Mouse (Mus musculus): ENCODE measurements around the gene Edaradd. TPM values are rescaled to one million over a fixed set of nuclear protein-coding genes. Genes with fewer than 3 reads are reported as not detected.
"Not testable (repeated sequence)": the region's sequence is repeated elsewhere in the genome, so short reads cannot be mapped to it uniquely, and the experiment has no call there.

Edaradd gene
- total and polyA plus RNA-seq, 2 experiments from 2014 or later: 0.11 TPM; not detected in 1

- WGBS: 70% methylated on average over 1 of the region's 1 CpGs
- Histone ChIP-seq H3K27me3 (ENCODE audit: control insufficient read depth, insufficient read depth, low read length) (no peaks in the 10 kb centered on the region), H3K4me1 (ENCODE audit: control insufficient read depth, insufficient read depth) (no peaks in the 10 kb centered on the region), H3K4me2 (ENCODE audit: low read depth, low read length) (no peak overlapping the region), H3K9me3 (replicated peaks; ENCODE audit: control insufficient read depth, low read length) (no peaks in the 10 kb centered on the region), H3K9ac (replicated peaks; ENCODE audit: low read depth, low read length) (no peak overlapping the region), H3K27ac (ENCODE audit: low read depth) (no peak overlapping the region), H3K4me3 (ENCODE audit: low read depth, low read length) (no peak overlapping the region), H3K36me3 (replicated peaks; ENCODE audit: control insufficient read depth, insufficient read depth, low read length) (no peaks in the 10 kb centered on the region)
- DNase-seq (ENCODE audit: low spot score) (no peak), ATAC-seq (ENCODE audit: insufficient read depth, low read depth) (no peak)
- TF ChIP-seq CTCF (IDR thresholded peaks at IDR 0.05; ENCODE audit: low read depth): no peak
- no peak for TF ChIP-seq EP300 (IDR thresholded peaks at IDR 0.05; ENCODE audit: low read depth)
These were observed 51.8 kb downstream of the Edaradd start for GRCm38 (mm10) chr13:12468488-12468887.

GRCm38 (mm10) chr13:12464844-12465243 is 55.4 kb downstream of the Edaradd start, which contains the start of gene Lgals8:
Gene Lgals8 (minus strand): TSS chr13:12464944.
- Histone ChIP-seq H3K9ac (replicated peaks; ENCODE audit: low read depth, low read length) (no peak within 1 kb of the TSS), H3K9me3 (replicated peaks; ENCODE audit: control insufficient read depth, low read length) (no peaks in the 10 kb centered on the region), H3K4me2 (ENCODE audit: low read depth, low read length) (no peak within 1 kb of the TSS), H3K36me3 (replicated peaks; ENCODE audit: control insufficient read depth, insufficient read depth, low read length) (no peaks in the 10 kb centered on the region), H3K4me3 (ENCODE audit: low read depth, low read length) (no peak within 1 kb of the TSS), H3K4me1 (ENCODE audit: control insufficient read depth, insufficient read depth) (peaks cover 8% of the 10 kb centered on the region; the same call in 1 of the 2 replicates), H3K27me3 (ENCODE audit: control insufficient read depth, insufficient read depth, low read length) (no peaks in the 10 kb centered on the region), H3K27ac (ENCODE audit: low read depth) (no peak within 1 kb of the TSS)
- DNase-seq (ENCODE audit: low spot score) (no peak), ATAC-seq (ENCODE audit: insufficient read depth, low read depth) (no peak)
- WGBS: 89% methylated on average over 1 of the region's 1 CpGs
- TF ChIP-seq CTCF (IDR thresholded peaks at IDR 0.05; ENCODE audit: low read depth): no peak
- no peak for TF ChIP-seq EP300 (IDR thresholded peaks at IDR 0.05; ENCODE audit: low read depth)

- ATAC-seq (ENCODE audit: insufficient read depth, low read depth): not testable (repeated sequence)
These were observed 56.1 kb downstream of the Edaradd start for GRCm38 (mm10) chr13:12464159-12464558.

GRCm38 (mm10) chr13:12462623-12463022 is 57.6 kb downstream of the Edaradd start:
- 62% methylated on average over 4 of the region's 4 CpGs for WGBS
- TF ChIP-seq CTCF (IDR thresholded peaks at IDR 0.05; ENCODE audit: low read depth) (no peak), EP300 (IDR thresholded peaks at IDR 0.05; ENCODE audit: low read depth) (no peak)
- DNase-seq (ENCODE audit: low spot score) (no peak), ATAC-seq (ENCODE audit: insufficient read depth, low read depth) (no peak)
- Histone ChIP-seq H3K9ac (replicated peaks; ENCODE audit: low read depth, low read length) (no peak overlapping the region), H3K4me2 (ENCODE audit: low read depth, low read length) (no peak overlapping the region), H3K27ac (ENCODE audit: low read depth) (no peak overlapping the region), H3K9me3 (replicated peaks; ENCODE audit: control insufficient read depth, low read length) (no peaks in the 10 kb centered on the region), H3K4me1 (ENCODE audit: control insufficient read depth, insufficient read depth) (peaks cover 9% of the 10 kb centered on the region; the same call in 1 of the 2 replicates), H3K27me3 (ENCODE audit: control insufficient read depth, insufficient read depth, low read length) (no peaks in the 10 kb centered on the region), H3K36me3 (replicated peaks; ENCODE audit: control insufficient read depth, insufficient read depth, low read length) (no peaks in the 10 kb centered on the region; the same call in 1 of the 2 replicates), H3K4me3 (ENCODE audit: low read depth, low read length) (no peak overlapping the region)

More at GRCm38 (mm10) chr13:12464159-12464558, 56.1 kb downstream of the Edaradd start:
- H3K27ac ChIP-seq (ENCODE audit: low read depth); H3K27me3 ChIP-seq (ENCODE audit: control insufficient read depth, insufficient read depth, low read length); DNase-seq (ENCODE audit: low spot score); H3K9me3 ChIP-seq (replicated peaks; ENCODE audit: control insufficient read depth, low read length); H3K4me3 ChIP-seq (ENCODE audit: low read depth, low read length); H3K4me2 ChIP-seq (ENCODE audit: low read depth, low read length); H3K9ac ChIP-seq (replicated peaks; ENCODE audit: low read depth, low read length); H3K4me1 ChIP-seq (ENCODE audit: control insufficient read depth, insufficient read depth); H3K36me3 ChIP-seq (replicated peaks; ENCODE audit: control insufficient read depth, insufficient read depth, low read length): not testable (repeated sequence)
- WGBS: 87% methylated on average over 6 of the region's 6 CpGs

GRCm38 (mm10) chr13:12461730-12462119 is 58.5 kb downstream of the Edaradd start:
- 2% methylated on average over 7 of the region's 7 CpGs for WGBS
- H3K9me3 ChIP-seq (replicated peaks; ENCODE audit: control insufficient read depth, low read length): no peaks in the 10 kb centered on the region
- H3K36me3 ChIP-seq (replicated peaks; ENCODE audit: control insufficient read depth, insufficient read depth, low read length): peaks cover 5% of the 10 kb centered on the region
- H3K27ac ChIP-seq (ENCODE audit: low read depth): peak overlapping the region; percentile 80
- no peaks in the 10 kb centered on the region for H3K27me3 ChIP-seq (ENCODE audit: control insufficient read depth, insufficient read depth, low read length)
- TF ChIP-seq CTCF (IDR thresholded peaks at IDR 0.05; ENCODE audit: low read depth) (no peak), EP300 (IDR thresholded peaks at IDR 0.05; ENCODE audit: low read depth) (no peak; the same call in 1 of the 2 replicates)
- H3K4me3 ChIP-seq (ENCODE audit: low read depth, low read length): peak overlapping the region; percentile 62
- peak overlapping the region; percentile 84 for H3K4me2 ChIP-seq (ENCODE audit: low read depth, low read length)
- H3K9ac ChIP-seq (replicated peaks; ENCODE audit: low read depth, low read length): no peak overlapping the region; the same call in 1 of the 2 replicates
- peak; percentile 27 for ATAC-seq (ENCODE audit: insufficient read depth, low read depth)
- peaks cover 9% of the 10 kb centered on the region; the same call in 1 of the 2 replicates for H3K4me1 ChIP-seq (ENCODE audit: control insufficient read depth, insufficient read depth)
- peak; percentile 42 for DNase-seq (ENCODE audit: low spot score)

Measured in heart, postnatal 0 days (tissue).